Mouse (Mus musculus) liver, embryonic 16.5 days (tissue): ENCODE measurements at regions not wholly inside any gene's neighbourhood (a gene's known extent, or its start where the extent isn't known, plus 50 kb on each side); places are given as distances from the start of the nearest gene placed in this dataset.
"Not testable (repeated sequence)": the region's sequence is repeated elsewhere in the genome, so short reads cannot be mapped to it uniquely, and the experiment has no call there.

Experiments used
- ATAC-seq: fragments of 200-750 bp; cut with Nextera tagmentation; 2 replicates; pipeline ENCODE4 v1.8.0; 2017; ENCODE audit warnings: low read depth, mild to moderate bottlenecking, moderate number of reproducible peaks, moderate library complexity
- H3K27ac ChIP-seq: fragments of 300-500 bp; sonication (generic); 2 replicates; pipeline ENCODE4 v1.5.1; 2014; ENCODE audit warnings: mild to moderate bottlenecking, low read length
- H3K27me3 ChIP-seq: fragments of 300-500 bp; sonication (generic); 2 replicates; pipeline ENCODE4 v1.6.1; 2014; ENCODE audit warnings: low read depth, low read length, mixed read lengths; ENCODE audit not compliant: control insufficient read depth, insufficient read depth
- H3K36me3 ChIP-seq: fragments of 300-500 bp; sonication (generic); 2 replicates; pipeline ENCODE4 v1.6.1; 2014; ENCODE audit warnings: mild to moderate bottlenecking; ENCODE audit not compliant: control insufficient read depth, insufficient read depth
- H3K4me1 ChIP-seq: fragments of 300-500 bp; sonication (generic); 2 replicates; pipeline ENCODE4 v1.6.1; 2014; ENCODE audit warnings: low read depth, low read length, mixed read lengths; ENCODE audit not compliant: control insufficient read depth
- H3K4me2 ChIP-seq: fragments of 300-500 bp; sonication (generic); 2 replicates; pipeline ENCODE4 v1.6.1; 2014; ENCODE audit warnings: low read depth, low read length, mixed read lengths
- H3K4me3 ChIP-seq: fragments of 300-500 bp; sonication (generic); 2 replicates; pipeline ENCODE4 v1.5.1; 2014; ENCODE audit warnings: low read depth, mild to moderate bottlenecking, low read length
- H3K9ac ChIP-seq: fragments of 300-500 bp; sonication (generic); 2 replicates; pipeline ENCODE4 v1.6.1; 2014; ENCODE audit warnings: low read depth, low read length
- H3K9me3 ChIP-seq: fragments of 300-500 bp; sonication (generic); replicated peaks from 2 replicates; pipeline ENCODE4 v1.6.1; 2016; ENCODE audit warnings: low read length; ENCODE audit not compliant: control insufficient read depth
- WGBS: fragments of 180-500 bp; shearing (Covaris S2); extraction: QIAGEN DNeasy Blood & Tissue Kit; methylation state at CpG from one replicate; pipeline ENCODE4 v1.1.7; 2014; ENCODE audit not compliant: insufficient replicate concordance; 5-methylcytosine and 5-hydroxymethylcytosine counted together

GRCm38 (mm10) chr8:34300331-34300903, 188.9 kb upstream of the Gm10131 start:
- no peak for ATAC-seq
- no peaks in the 10 kb centered on the region for H3K4me1 ChIP-seq
- no peaks in the 10 kb centered on the region; the same call in 1 of the 2 replicates for H3K9me3 ChIP-seq
- H3K4me3 ChIP-seq, result no peak overlapping the region
- no peak overlapping the region for H3K9ac ChIP-seq
- H3K27me3 ChIP-seq, result no peaks in the 10 kb centered on the region
- no peaks in the 10 kb centered on the region for H3K36me3 ChIP-seq
- WGBS, result 55% methylated on average over 15 of the region's 15 CpGs
- H3K4me2 ChIP-seq, result no peak overlapping the region
- no peak overlapping the region for H3K27ac ChIP-seq

- ATAC-seq, result no peak
- WGBS, result 75% methylated on average over 8 of the region's 8 CpGs
These were observed 183.2 kb upstream of the Gm10131 start for GRCm38 (mm10) chr8:34294721-34295120.

GRCm38 (mm10) chr8:34290670-34291069, 179.1 kb upstream of the Gm10131 start:
- no peak overlapping the region for H3K4me3 ChIP-seq
- no peak overlapping the region for H3K27ac ChIP-seq
- H3K4me1 ChIP-seq, result no peaks in the 10 kb centered on the region
- 50% methylated on average over 4 of the region's 4 CpGs for WGBS
- H3K27me3 ChIP-seq, result no peaks in the 10 kb centered on the region
- H3K9ac ChIP-seq, result no peak overlapping the region
- ATAC-seq, result no peak
- H3K4me2 ChIP-seq, result no peak overlapping the region
- H3K9me3 ChIP-seq, result no peaks in the 10 kb centered on the region
- H3K36me3 ChIP-seq, result no peaks in the 10 kb centered on the region

More at GRCm38 (mm10) chr8:34294721-34295120, 183.2 kb upstream of the Gm10131 start:
- Histone ChIP-seq H3K4me3 (no peak overlapping the region), H3K4me2 (no peak overlapping the region), H3K9me3 (no peaks in the 10 kb centered on the region), H3K4me1 (no peaks in the 10 kb centered on the region), H3K9ac (no peak overlapping the region), H3K27me3 (no peaks in the 10 kb centered on the region), H3K27ac (no peak overlapping the region), H3K36me3 (no peaks in the 10 kb centered on the region)

- no peak for ATAC-seq
- no peaks in the 10 kb centered on the region for H3K9me3 ChIP-seq
- no peak overlapping the region for H3K27ac ChIP-seq
- H3K27me3 ChIP-seq, result no peaks in the 10 kb centered on the region
- H3K9ac ChIP-seq, result no peak overlapping the region
- H3K4me3 ChIP-seq, result no peak overlapping the region
- no peak overlapping the region for H3K4me2 ChIP-seq
- no peaks in the 10 kb centered on the region for H3K36me3 ChIP-seq
- 47% methylated on average over 2 of the region's 2 CpGs for whole genome bisulfite sequencing
- no peaks in the 10 kb centered on the region for H3K4me1 ChIP-seq
These were observed 176.3 kb upstream of the Gm10131 start for GRCm38 (mm10) chr8:34287801-34288200.

- 71% methylated on average over 3 of the region's 3 CpGs for WGBS
- no peak overlapping the region for H3K27ac ChIP-seq
- no peaks in the 10 kb centered on the region for H3K27me3 ChIP-seq
- no peaks in the 10 kb centered on the region for H3K9me3 ChIP-seq
- H3K9ac ChIP-seq, result no peak overlapping the region
- H3K4me2 ChIP-seq, result no peak overlapping the region
- no peaks in the 10 kb centered on the region for H3K36me3 ChIP-seq
- no peaks in the 10 kb centered on the region for H3K4me1 ChIP-seq
- no peak overlapping the region for H3K4me3 ChIP-seq
- no peak for ATAC-seq
These were observed 173.0 kb upstream of the Gm10131 start for GRCm38 (mm10) chr8:34284576-34284975.

GRCm38 (mm10) chr8:34280433-34280832, 168.9 kb upstream of the Gm10131 start:
- H3K9ac ChIP-seq, result no peak overlapping the region
- H3K4me2 ChIP-seq, result no peak overlapping the region
- H3K36me3 ChIP-seq, result no peaks in the 10 kb centered on the region
- H3K27ac ChIP-seq, result no peak overlapping the region
- H3K4me1 ChIP-seq, result no peaks in the 10 kb centered on the region
- no peaks in the 10 kb centered on the region for H3K27me3 ChIP-seq
- WGBS, result no CpG with 5 or more reads among the region's 11 CpGs
- H3K9me3 ChIP-seq, result no peaks in the 10 kb centered on the region
- no peak for ATAC-seq
- no peak overlapping the region for H3K4me3 ChIP-seq

- Histone ChIP-seq H3K4me2 (no peak overlapping the region), H3K4me1 (no peaks in the 10 kb centered on the region), H3K9ac (no peak overlapping the region), H3K36me3 (no peaks in the 10 kb centered on the region), H3K4me3 (no peak overlapping the region), H3K27ac (no peak overlapping the region), H3K27me3 (no peaks in the 10 kb centered on the region), H3K9me3 (no peaks in the 10 kb centered on the region)
- ATAC-seq, result no peak
- WGBS, result 46% methylated on average over 7 of the region's 7 CpGs
These were observed 164.6 kb upstream of the Gm10131 start for GRCm38 (mm10) chr8:34275977-34276660.

GRCm38 (mm10) chr8:34274796-34275195, 163.3 kb upstream of the Gm10131 start:
- 71% methylated on average over 2 of the region's 2 CpGs for WGBS
- H3K27me3 ChIP-seq, H3K4me2 ChIP-seq, H3K36me3 ChIP-seq, H3K27ac ChIP-seq, ATAC-seq, H3K9ac ChIP-seq, H3K4me1 ChIP-seq, H3K4me3 ChIP-seq, H3K9me3 ChIP-seq: not testable (repeated sequence)

GRCm38 (mm10) chr8:34274171-34274570, 162.6 kb upstream of the Gm10131 start:
- 72% methylated on average over 6 of the region's 6 CpGs for WGBS
- no peaks in the 10 kb centered on the region for H3K36me3 ChIP-seq
- H3K27ac ChIP-seq, result no peak overlapping the region
- ATAC-seq, result no peak
- no peak overlapping the region for H3K4me2 ChIP-seq
- H3K27me3 ChIP-seq, result no peaks in the 10 kb centered on the region
- H3K4me1 ChIP-seq, result no peaks in the 10 kb centered on the region
- no peak overlapping the region for H3K9ac ChIP-seq
- H3K9me3 ChIP-seq, result no peaks in the 10 kb centered on the region
- H3K4me3 ChIP-seq, result no peak overlapping the region
